In genomic region chr9:48736361-48737209, GRCm38 (mm10) we compare ENCODE assay signal across 8 mouse cellular contexts.
A peak's percentile ranks its signal among the peaks of the same experiment; 100 is the strongest.
DNase-seq lines count a peak whose midpoint lies in the region; TF ChIP-seq lines count a peak whose summit lies in the region.

No protein-coding gene starts in this region.

- WGBS in olfactory bulb, adult 2 months: 20% methylated on average over 10 of the region's 10 CpGs

- H3K4me1 ChIP-seq in olfactory bulb, adult 2 months (ENCODE audit: control insufficient read depth, insufficient read depth, low read length): peaks cover 57% of the 10 kb centered on the region

- DNase-seq in gastrocnemius, postnatal 25 days: peak; percentile 79
- no peak for DNase-seq in gastrocnemius, postnatal 36 days
- DNase-seq in urinary bladder, postnatal 14 days (ENCODE audit: low spot score): peak; percentile 47
- DNase-seq in urinary bladder, postnatal 10 days (ENCODE audit: low spot score): no peak
- DNase-seq in left cerebral cortex, adult 18-20 months (ENCODE audit: low spot score in 2 of 2): peak; percentile 74 to 83
- DNase-seq in ovary, postnatal 10 days (ENCODE audit: low spot score): no peak
- no peak for DNase-seq in urinary bladder, postnatal 25 days (ENCODE audit: low spot score)

- peak overlapping the region; percentile 93 for H3K27ac ChIP-seq in olfactory bulb, adult 2 months (ENCODE audit: insufficient read depth, low read depth, low read length)

- intact Hi-C loops in gastrocnemius, postnatal 36 days (cut with DNase I): loop anchor here (5.0 kb wide), 1 partner anchor 81 kb away; no protein-coding TSS in a partner anchor

- TF ChIP-seq CTCF in olfactory bulb, adult 2 months (IDR thresholded peaks at IDR 0.05; ENCODE audit: insufficient read depth, low read depth, low read length): no peak

- H3K4me3 ChIP-seq in olfactory bulb, adult 2 months (ENCODE audit: insufficient read depth, low read depth, low read length): no peak overlapping the region

- no peak for TF ChIP-seq POLR2A in olfactory bulb, adult 2 months (IDR thresholded peaks at IDR 0.05; ENCODE audit: insufficient read depth, low read depth, low read length)

Comparison
In these comparisons a context has a peak if more than half of its experiments do, and no peak if none do; other contexts are left out.
1. DNase-seq: peak in gastrocnemius, postnatal 25 days (single experiment), urinary bladder, postnatal 14 days (single experiment) and left cerebral cortex, adult 18-20 months (2 of 2); none in gastrocnemius, postnatal 36 days (0 of 2), urinary bladder, postnatal 10 days (single experiment), ovary, postnatal 10 days (single experiment) and urinary bladder, postnatal 25 days (single experiment).